Mouse (Mus musculus) cortical plate, adult 2 months (tissue): ENCODE measurements around the gene Arhgap29. TPM values are rescaled to one million over a fixed set of nuclear protein-coding genes. Genes with fewer than 3 reads are reported as not detected.

Experiments used
- H3K27ac ChIP-seq: fragments of 200-500 bp; 2 replicates; pipeline ENCODE4 v1.5.1; 2012; ENCODE audit warnings: low read length, control low read depth, inconsistent platforms; ENCODE audit not compliant: insufficient read depth
- H3K4me1 ChIP-seq: fragments of 200-500 bp; 2 replicates; pipeline ENCODE4 v1.6.1; 2011; ENCODE audit warnings: low read length; ENCODE audit not compliant: control insufficient read depth, insufficient read depth
- H3K4me3 ChIP-seq: fragments of 200-500 bp; 2 replicates; pipeline ENCODE4 v1.5.1; 2011; ENCODE audit warnings: mild to moderate bottlenecking, low read length, control low read depth; ENCODE audit not compliant: insufficient read depth
- CTCF ChIP-seq: fragments of 200-500 bp; IDR thresholded peaks from 2 replicates; pipeline ENCODE4 v1.5.1; 2011; ENCODE audit warnings: mild to moderate bottlenecking, control low read depth, low read length; ENCODE audit not compliant: insufficient read depth; ENCODE audit errors: extremely low read depth
- POLR2A ChIP-seq: fragments of 200-500 bp; IDR thresholded peaks from 2 replicates; pipeline ENCODE4 v1.6.1; 2011; ENCODE audit warnings: mild to moderate bottlenecking, low read length, control low read depth; ENCODE audit not compliant: insufficient read depth; ENCODE audit errors: extremely low read depth
- polyA plus RNA-seq: library from polyadenylated mRNA; depleted of rRNA; stranded (reverse); fragments of >200 nt; gene quantifications from 2 replicates; pipeline ENCODE4 v1.2.3, GENCODE M21; 2012

Arhgap29 gene
- polyA plus RNA-seq, 1 experiment = 16.8 TPM

DNA sequence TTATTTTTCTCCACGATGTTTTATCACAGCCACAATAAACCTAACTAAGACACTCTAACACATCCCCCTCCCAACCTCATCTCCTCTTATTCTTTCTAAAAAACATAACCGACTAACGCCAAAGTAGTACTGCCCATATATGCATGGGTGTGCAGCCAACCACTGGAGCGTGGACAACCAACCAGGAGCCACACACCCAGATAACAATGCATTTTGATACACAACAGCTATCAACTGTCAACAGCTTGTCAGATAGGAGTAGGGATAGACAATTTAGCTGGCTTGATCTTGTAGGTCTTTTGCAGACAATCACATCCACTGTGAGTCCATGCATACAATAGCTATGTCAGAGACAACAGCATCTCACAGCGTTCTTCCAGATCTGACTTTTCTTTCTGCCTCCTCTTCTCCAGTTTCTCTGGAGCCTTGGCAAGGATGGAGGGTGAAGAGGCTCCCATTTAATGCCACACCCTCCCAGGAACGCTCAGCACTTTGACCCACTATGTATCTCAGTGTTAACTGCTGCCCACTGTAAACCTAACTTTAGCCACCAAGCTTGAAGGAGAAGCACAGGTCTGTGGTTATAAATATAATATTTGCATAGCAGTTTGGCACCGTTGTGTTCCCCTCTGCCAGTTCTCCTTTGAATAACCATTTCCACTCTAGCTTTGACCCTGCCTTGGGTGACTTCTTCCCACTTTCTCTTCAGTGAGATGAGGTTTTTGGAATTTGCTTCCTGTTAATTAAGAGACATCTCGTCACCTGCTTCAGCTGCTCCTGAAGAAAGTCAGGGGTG lies 12.0 kb upstream of the Arhgap29 start:
- Histone ChIP-seq H3K27ac (no peak overlapping the region), H3K4me1 (no peaks in the 10 kb centered on the region), H3K4me3 (no peak overlapping the region)
- no peak for TF ChIP-seq POLR2A
- TF ChIP-seq CTCF = no peak

DNA sequence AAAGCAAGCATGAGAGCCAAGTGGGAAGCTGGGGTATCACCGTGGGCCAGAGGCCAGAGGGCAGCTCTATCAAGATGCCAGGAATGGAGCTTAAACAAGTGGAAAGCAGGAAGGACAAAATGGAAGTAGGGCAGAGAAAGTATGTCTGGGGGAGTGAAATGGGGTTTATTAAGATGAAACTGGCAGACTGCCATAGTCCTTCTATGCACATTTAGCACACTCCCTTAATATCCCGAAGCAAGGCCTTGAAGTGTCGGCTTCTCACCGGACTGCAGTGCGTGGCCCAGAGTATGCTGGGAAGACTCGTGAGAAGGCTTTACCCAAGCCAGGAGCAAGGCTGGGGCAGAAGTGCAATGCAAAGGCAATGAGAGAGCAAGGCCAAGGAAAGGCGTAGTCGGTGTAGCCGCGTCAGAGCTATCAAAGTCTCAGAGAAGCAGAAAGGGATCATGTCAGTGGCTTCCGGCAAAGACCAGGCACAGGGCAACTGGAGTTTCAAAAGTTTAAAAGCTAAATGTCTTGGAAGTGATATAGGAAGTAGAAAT lies 11.1 kb upstream of the Arhgap29 start:
- Histone ChIP-seq H3K4me1 (no peaks in the 10 kb centered on the region), H3K27ac (no peak overlapping the region), H3K4me3 (no peak overlapping the region)
- TF ChIP-seq POLR2A = no peak
- no peak for TF ChIP-seq CTCF

DNA sequence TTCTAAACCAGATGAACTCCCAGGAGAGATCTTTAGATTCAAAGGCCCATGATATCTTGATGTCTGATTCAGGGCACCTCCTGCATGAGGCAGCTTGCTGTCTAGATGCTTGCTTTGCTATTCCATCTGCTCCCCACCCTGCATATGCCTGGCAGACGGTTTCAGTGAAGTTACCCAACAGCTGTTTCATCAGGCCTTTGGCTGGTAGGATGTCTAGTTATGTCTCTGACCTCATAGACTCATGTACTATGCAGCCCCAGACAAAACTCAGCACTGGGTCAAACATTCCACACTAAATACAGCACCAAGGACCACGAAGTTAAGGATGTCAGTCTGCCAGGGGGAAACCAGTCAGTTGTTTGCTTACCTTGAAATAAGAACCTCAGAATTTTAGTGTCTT lies 6.4 kb upstream of the Arhgap29 start:
- Histone ChIP-seq H3K4me1 (no peaks in the 10 kb centered on the region), H3K4me3 (no peak overlapping the region), H3K27ac (no peak overlapping the region)
- TF ChIP-seq CTCF (no peak), POLR2A (no peak)

DNA sequence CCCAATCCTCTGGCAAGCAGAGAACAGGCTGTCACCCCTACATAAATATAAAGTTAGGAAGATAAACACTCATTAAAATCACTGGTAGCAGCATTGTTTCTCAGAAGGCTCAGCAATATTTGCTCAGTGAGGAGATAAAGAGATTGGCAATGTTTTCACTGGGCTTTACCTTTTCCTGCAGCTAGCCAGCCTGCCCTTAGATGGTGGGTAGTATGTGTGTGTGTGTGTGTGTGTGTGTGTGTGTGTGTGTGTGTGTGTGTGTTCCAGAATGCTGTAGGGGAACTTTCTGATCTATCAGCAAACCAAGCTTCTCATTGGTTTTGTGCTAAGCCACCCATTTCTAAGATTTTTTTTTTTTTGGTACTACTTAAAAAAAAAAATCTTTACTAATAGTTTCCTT lies 5.6 kb upstream of the Arhgap29 start:
- Histone ChIP-seq H3K27ac (no peak overlapping the region), H3K4me1 (no peaks in the 10 kb centered on the region), H3K4me3 (no peak overlapping the region)
- TF ChIP-seq POLR2A (no peak), CTCF (no peak)

DNA sequence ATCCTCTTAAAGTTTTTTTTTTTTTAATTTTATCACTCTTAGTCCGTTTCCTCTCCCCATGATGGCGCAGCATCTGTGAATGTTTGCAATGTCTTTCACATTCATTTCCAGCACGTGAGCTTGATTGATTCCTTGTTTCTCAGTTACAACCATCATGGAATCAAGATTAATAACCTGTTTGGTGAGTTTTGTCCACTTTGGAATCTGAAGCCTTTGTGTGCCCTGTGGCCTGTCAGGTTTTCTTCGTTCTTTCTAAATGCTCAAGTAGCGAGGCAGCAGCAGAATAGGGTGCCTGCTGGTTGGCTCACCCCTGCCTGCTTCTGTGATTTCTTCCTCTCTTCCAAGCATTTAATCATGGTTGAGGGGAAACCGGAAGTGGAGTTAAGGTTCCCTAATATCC lies 2.2 kb upstream of the Arhgap29 start:
- Histone ChIP-seq H3K27ac (no peak overlapping the region), H3K4me3 (no peak overlapping the region), H3K4me1 (no peaks in the 10 kb centered on the region)
- TF ChIP-seq POLR2A (no peak), CTCF (no peak)

DNA sequence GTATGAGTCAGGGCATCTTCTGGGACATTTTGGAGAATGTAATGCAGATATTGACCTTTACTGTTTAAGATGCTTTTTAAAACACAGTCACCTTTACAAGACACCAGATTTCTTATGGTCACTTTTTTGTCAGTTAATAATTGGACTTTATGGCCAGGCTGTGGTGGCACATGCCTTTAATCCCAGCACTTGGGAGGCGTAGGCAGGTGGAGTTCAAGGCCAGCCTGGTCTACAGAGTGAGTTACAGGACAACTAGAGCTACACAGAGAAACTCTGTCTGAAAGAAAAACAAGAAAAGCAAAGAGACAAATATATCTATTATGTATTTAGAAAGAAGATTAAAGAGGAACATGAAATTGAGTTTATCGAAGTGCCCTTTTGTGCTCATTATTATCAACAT lies 1.2 kb upstream of the Arhgap29 start:
- Histone ChIP-seq H3K27ac (no peak overlapping the region), H3K4me3 (no peak overlapping the region), H3K4me1 (no peaks in the 10 kb centered on the region)
- TF ChIP-seq POLR2A (no peak), CTCF (no peak)

DNA sequence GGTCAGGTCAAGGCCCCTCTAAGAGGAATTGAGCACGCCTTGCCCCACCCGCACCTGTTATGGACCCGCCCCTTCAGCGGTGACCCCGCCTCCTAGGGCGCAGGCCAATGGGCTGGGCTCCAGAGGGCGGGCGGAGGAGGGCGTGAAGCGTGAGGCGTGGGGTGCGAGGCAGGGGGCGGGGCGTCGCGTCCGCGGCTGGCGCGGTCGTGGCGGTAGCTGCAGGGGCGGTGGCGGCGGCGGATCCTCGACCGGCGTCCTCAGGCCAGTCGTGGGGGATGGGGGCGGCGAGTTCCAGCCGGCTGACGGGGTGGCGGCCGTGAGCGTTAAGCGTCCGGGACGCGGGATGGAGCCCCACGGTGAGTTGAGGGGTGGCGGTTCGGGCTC lies 700 bp downstream of the Arhgap29 start:
- no peak for TF ChIP-seq CTCF
- TF ChIP-seq POLR2A = no peak
- Histone ChIP-seq H3K4me3 (peak overlapping the region; percentile 44), H3K27ac (no peak overlapping the region), H3K4me1 (no peaks in the 10 kb centered on the region)

DNA sequence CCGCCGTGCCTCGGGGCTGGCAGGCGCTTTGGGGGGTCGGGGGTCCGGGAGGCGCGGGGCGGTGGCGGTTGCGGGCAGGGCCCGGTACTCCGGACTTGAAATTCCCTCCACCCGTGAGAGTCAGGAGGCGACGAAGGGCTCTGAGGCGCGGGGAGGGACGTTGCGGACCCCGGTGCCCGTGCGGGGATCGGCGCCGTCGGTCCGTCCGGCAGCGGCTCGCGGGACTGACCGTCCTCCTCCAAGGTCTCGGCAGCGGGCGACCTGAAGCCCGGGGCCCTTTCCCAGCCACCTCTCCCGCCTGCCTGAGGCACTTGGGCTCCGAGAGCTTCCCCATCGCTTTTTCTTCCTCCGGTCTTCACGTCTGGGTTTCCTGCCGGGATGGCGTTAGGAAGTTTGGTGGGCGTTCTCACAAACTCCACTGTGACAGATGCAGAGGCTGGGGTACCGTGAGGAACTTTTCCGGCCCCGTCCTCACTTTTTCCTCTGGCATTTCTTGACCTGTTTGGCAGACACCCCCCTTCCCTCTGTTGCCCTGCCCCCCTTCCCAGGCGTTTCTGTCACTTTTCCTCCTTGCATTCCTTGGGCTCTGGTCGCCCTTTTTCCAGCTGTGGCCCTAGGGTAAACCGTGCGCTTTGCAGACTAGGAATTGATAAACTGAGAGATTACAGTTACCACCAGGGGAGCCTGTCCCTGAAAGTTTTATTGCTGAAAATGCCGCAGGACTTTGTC lies 1.3 kb downstream of the Arhgap29 start:
- Histone ChIP-seq H3K4me1 (no peaks in the 10 kb centered on the region; the same call in 1 of the 2 replicates), H3K4me3 (peak overlapping the region; percentile 44), H3K27ac (peak overlapping the region; percentile 18; the same call in 1 of the 2 replicates)
- TF ChIP-seq CTCF (no peak), POLR2A (no peak)

DNA sequence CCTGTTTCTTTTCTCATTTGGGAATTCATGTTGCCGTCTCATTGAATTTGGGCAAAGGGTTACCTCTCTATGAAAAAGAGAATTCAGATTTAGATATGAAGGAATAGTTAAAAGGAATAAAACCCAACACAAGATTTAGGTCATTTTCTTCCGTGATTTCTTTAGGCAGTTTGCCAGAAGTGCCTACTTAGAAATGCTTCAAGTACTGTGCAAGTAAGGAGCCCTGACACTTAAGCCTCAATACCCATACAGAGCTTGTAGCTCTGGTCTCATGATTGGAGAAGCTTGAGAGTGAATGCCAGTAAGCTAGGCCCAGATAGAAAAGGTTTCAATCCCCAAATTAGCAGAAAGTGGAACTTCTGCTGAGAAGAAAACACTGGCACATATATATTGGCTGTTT lies 2.1 kb downstream of the Arhgap29 start:
- H3K4me1 ChIP-seq = no peaks in the 10 kb centered on the region; the same call in 1 of the 2 replicates
- no peak for TF ChIP-seq POLR2A
- TF ChIP-seq CTCF = no peak
- H3K4me3 ChIP-seq = peak overlapping the region; percentile 44; the same call in 1 of the 2 replicates
- H3K27ac ChIP-seq = peak overlapping the region; percentile 18; the same call in 1 of the 2 replicates

DNA sequence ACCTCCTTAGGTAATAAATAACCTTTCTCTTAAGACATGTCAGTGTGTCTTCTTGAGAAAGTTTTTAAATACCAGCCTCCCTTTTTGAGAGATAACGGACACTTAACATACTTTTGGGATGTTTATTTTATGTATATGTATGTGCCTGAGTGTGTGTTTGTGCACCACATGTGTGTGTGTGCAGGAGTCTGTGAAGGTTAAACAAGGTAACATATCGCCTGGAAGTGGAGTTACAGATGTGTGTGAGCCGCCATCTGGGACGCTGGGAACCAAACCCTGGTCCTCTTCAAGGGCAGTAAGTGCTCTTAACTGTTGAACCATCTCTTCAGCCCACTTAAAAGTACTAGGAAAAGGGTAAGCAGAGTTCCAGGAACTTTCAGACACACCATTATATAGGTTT lies 3.2 kb downstream of the Arhgap29 start:
- Histone ChIP-seq H3K4me3 (no peak overlapping the region), H3K27ac (no peak overlapping the region), H3K4me1 (no peaks in the 10 kb centered on the region; the same call in 1 of the 2 replicates)
- TF ChIP-seq CTCF (no peak), POLR2A (no peak)
